In genomic region chr1:71837764-71838163, GRCm38 (mm10) we compare ENCODE assay signal across 9 mouse cellular contexts.
DNase-seq lines count a peak whose midpoint lies in the region; ATAC-seq and TF ChIP-seq lines count a peak whose summit lies in the region.
"Had no signal": no experiment of that assay in that cellular context is flagged by ENCODE, and none has a peak within 500 bp of the region (broad histone marks: within the 10 kb centered on the region; RNA-seq: fewer than 3 reads in every experiment).

No protein-coding gene starts in this region.

- peak overlapping the region; percentile 37 for H3K4me2 ChIP-seq in forebrain, embryonic 14.5 days (ENCODE audit: low read length)
- H3K4me2 ChIP-seq in neural tube, embryonic 13.5 days = peak overlapping the region; percentile 48

- H3K36me3 ChIP-seq in forebrain, embryonic 14.5 days (ENCODE audit: control insufficient read depth, insufficient read depth, low read length) = no peaks in the 10 kb centered on the region
- H3K36me3 ChIP-seq in limb, embryonic 10.5 days = no peaks in the 10 kb centered on the region
- H3K36me3 ChIP-seq in neural tube, embryonic 13.5 days = no peaks in the 10 kb centered on the region

- H3K4me1 ChIP-seq in forebrain, embryonic 14.5 days (ENCODE audit: control insufficient read depth, insufficient read depth, low read length) = no peaks in the 10 kb centered on the region
- peaks cover 17% of the 10 kb centered on the region for H3K4me1 ChIP-seq in limb, embryonic 10.5 days
- peaks cover 9% of the 10 kb centered on the region for H3K4me1 ChIP-seq in neural tube, embryonic 13.5 days (replicated peaks)

- H3K27ac ChIP-seq in layer of hippocampus, adult 2 months = no peak overlapping the region
- peak overlapping the region; percentile 33; the same call in 1 of the 2 replicates for H3K27ac ChIP-seq in forebrain, embryonic 14.5 days (ENCODE audit: low read depth, low read length)
- H3K27ac ChIP-seq in limb, embryonic 10.5 days = peak overlapping the region; percentile 76
- H3K27ac ChIP-seq in neural tube, embryonic 13.5 days (replicated peaks) = 0 out of 2 replicates have a peak overlapping the region, but pooled peaks have one; percentile 42

- peak overlapping the region; percentile 35; the same call in 1 of the 2 replicates for H3K9ac ChIP-seq in forebrain, embryonic 14.5 days (ENCODE audit: low read length)
- H3K9ac ChIP-seq in neural tube, embryonic 13.5 days = peak overlapping the region; percentile 51

- intact Hi-C loops in left cerebral cortex, postnatal 36 days (cut with DNase I) = no loop called here

- 17% methylated on average over 12 of the region's 12 CpGs for WGBS in forebrain, embryonic 14.5 days
- WGBS in limb, embryonic 10.5 days = 21% methylated on average over 12 of the region's 12 CpGs
- 17% methylated on average over 12 of the region's 12 CpGs for WGBS in neural tube, embryonic 13.5 days

- TF ChIP-seq CTCF in layer of hippocampus, adult 2 months (conservative IDR thresholded peaks at IDR 0.05) = no peak

- peak; percentile 95 for ATAC-seq in forebrain, embryonic 14.5 days
- peak; percentile 61 for ATAC-seq in neural tube, embryonic 13.5 days (ENCODE audit: low read depth)

- peak overlapping the region; percentile 37; the same call in 1 of the 2 replicates for H3K4me3 ChIP-seq in layer of hippocampus, adult 2 months
- H3K4me3 ChIP-seq in forebrain, embryonic 14.5 days (ENCODE audit: low read depth, low read length) = no peak overlapping the region; the same call in 1 of the 2 replicates
- H3K4me3 ChIP-seq in limb, embryonic 10.5 days = peak overlapping the region; percentile 28
- peak overlapping the region; percentile 17 for H3K4me3 ChIP-seq in neural tube, embryonic 13.5 days

- no peak for DNase-seq in layer of hippocampus, adult 2 months (ENCODE audit: low spot score in 2 of 2)
- DNase-seq in layer of hippocampus, adult 9-10 months (ENCODE audit: low spot score) = no peak
- DNase-seq in forebrain, embryonic 14.5 days (ENCODE audit: low spot score) = peak; percentile 81
- peak; percentile 85 for DNase-seq in limb, embryonic 10.5 days (ENCODE audit: low spot score)
- no peak for DNase-seq in cerebellum, postnatal 36 days
- DNase-seq in left cerebral cortex, postnatal 36 days (ENCODE audit: low spot score in 2 of 2) = no peak
- no peak for DNase-seq in spleen, postnatal 14 days (ENCODE audit: low spot score in 2 of 2)

- no peaks in the 10 kb centered on the region for H3K27me3 ChIP-seq in forebrain, embryonic 14.5 days (replicated peaks; ENCODE audit: control insufficient read depth, insufficient read depth, low read length)
- H3K27me3 ChIP-seq in limb, embryonic 10.5 days (ENCODE audit: low read depth, poor library complexity, severe bottlenecking) = no peaks in the 10 kb centered on the region
- no peaks in the 10 kb centered on the region for H3K27me3 ChIP-seq in neural tube, embryonic 13.5 days
- H3K27me3 ChIP-seq: CH12.LX had no signal

- no peaks in the 10 kb centered on the region for H3K9me3 ChIP-seq in forebrain, embryonic 14.5 days (replicated peaks; ENCODE audit: control insufficient read depth, low read length)
- no peaks in the 10 kb centered on the region for H3K9me3 ChIP-seq in limb, embryonic 10.5 days (replicated peaks)
- no peaks in the 10 kb centered on the region; the same call in 1 of the 2 replicates for H3K9me3 ChIP-seq in neural tube, embryonic 13.5 days

Comparison
In these comparisons a context has a peak if more than half of its experiments do, and no peak if none do; other contexts are left out.
1. DNase-seq: peak in forebrain, embryonic 14.5 days (single experiment) and limb, embryonic 10.5 days (single experiment); none in layer of hippocampus, adult 2 months (0 of 2), layer of hippocampus, adult 9-10 months (single experiment), cerebellum, postnatal 36 days (0 of 2), left cerebral cortex, postnatal 36 days (0 of 2) and spleen, postnatal 14 days (0 of 2).